Comparison of ENCODE assay signal across 21 mouse cellular contexts in the genomic region with DNA sequence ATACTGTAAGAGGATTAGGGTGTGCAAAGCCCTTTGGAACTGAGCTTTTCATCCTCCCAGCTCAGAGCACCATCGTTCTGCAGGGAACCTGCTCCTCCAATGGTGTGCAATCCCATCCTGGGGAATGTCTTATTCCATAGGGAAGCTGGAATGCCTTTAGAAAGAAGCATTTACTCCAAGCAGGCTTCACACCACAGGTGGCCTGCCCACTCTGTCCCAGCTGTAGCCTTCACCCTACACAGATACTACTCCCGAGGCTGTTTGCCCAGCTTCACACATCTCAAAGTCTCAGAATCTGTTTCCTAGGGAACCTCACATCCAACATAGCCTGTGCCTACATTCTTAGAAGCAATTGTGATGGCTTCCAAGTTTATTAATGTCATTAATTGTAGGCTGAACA.
DNase-seq lines count a peak whose midpoint lies in the region; ATAC-seq and TF ChIP-seq lines count a peak whose summit lies in the region.
"Had no signal": no experiment of that assay in that cellular context is flagged by ENCODE, and none has a peak within 500 bp of the region (broad histone marks: within the 10 kb centered on the region; RNA-seq: fewer than 3 reads in every experiment).

No protein-coding gene starts in this region.

- no peak for ATAC-seq in forebrain, postnatal 0 days
- ATAC-seq: intestine, embryonic 16.5 days; liver, embryonic 12.5 days had no signal

- no peak overlapping the region for H3K27ac ChIP-seq in forebrain, postnatal 0 days (ENCODE audit: low read depth, low read length)
- H3K27ac ChIP-seq: embryonic facial prominence, embryonic 10.5 days; heart, adult 2 months; hindbrain, embryonic 15.5 days; limb, embryonic 12.5 days; liver, embryonic 12.5 days; macrophage; midbrain, embryonic 10.5 days had no signal

- intact Hi-C loops in left cerebral cortex, postnatal 10 days (cut with DNase I), result no loop called here
- intact Hi-C loops in gastrocnemius, postnatal 36 days (cut with DNase I), result no loop called here

- no peak overlapping the region for H3K4me2 ChIP-seq in forebrain, postnatal 0 days (ENCODE audit: low read depth)
- H3K4me2 ChIP-seq: hindbrain, embryonic 15.5 days; limb, embryonic 12.5 days; liver, embryonic 12.5 days; lung, embryonic 14.5 days had no signal

- no peaks in the 10 kb centered on the region for H3K9me3 ChIP-seq in forebrain, postnatal 0 days (ENCODE audit: low read length)
- H3K9me3 ChIP-seq: liver, embryonic 12.5 days had no signal

- 31% methylated on average over 2 of the region's 2 CpGs for WGBS in forebrain, postnatal 0 days

- H3K9ac ChIP-seq in forebrain, postnatal 0 days, result no peak overlapping the region
- H3K9ac ChIP-seq: hindbrain, embryonic 15.5 days; limb, embryonic 12.5 days; liver, embryonic 12.5 days; lung, embryonic 14.5 days had no signal

- H3K36me3 ChIP-seq in forebrain, postnatal 0 days (ENCODE audit: insufficient read depth), result no peaks in the 10 kb centered on the region
- H3K36me3 ChIP-seq: embryonic facial prominence, embryonic 10.5 days; hindbrain, embryonic 15.5 days; liver, embryonic 12.5 days; midbrain, embryonic 10.5 days had no signal

- H3K4me1 ChIP-seq in forebrain, postnatal 0 days (ENCODE audit: insufficient read depth), result no peaks in the 10 kb centered on the region
- H3K4me1 ChIP-seq: embryonic facial prominence, embryonic 10.5 days; hindbrain, embryonic 15.5 days; limb, embryonic 12.5 days; liver, embryonic 12.5 days; midbrain, embryonic 10.5 days had no signal

- H3K27me3 ChIP-seq in forebrain, postnatal 0 days (ENCODE audit: insufficient read depth, low read length), result no peaks in the 10 kb centered on the region
- H3K27me3 ChIP-seq: hindbrain, embryonic 15.5 days; limb, embryonic 12.5 days; liver, embryonic 12.5 days had no signal

- TF ChIP-seq CTCF in forebrain, postnatal 0 days (IDR thresholded peaks at IDR 0.05; ENCODE audit: low read depth), result no peak

- no peak overlapping the region for H3K4me3 ChIP-seq in forebrain, postnatal 0 days (ENCODE audit: low read depth, low read length)
- H3K4me3 ChIP-seq: embryonic facial prominence, embryonic 10.5 days; heart, adult 2 months; hindbrain, embryonic 15.5 days; limb, embryonic 12.5 days; liver, embryonic 12.5 days; midbrain, embryonic 10.5 days had no signal

- peak; percentile 54 for DNase-seq in layer of hippocampus, adult 9-11 months
- no peak for DNase-seq in layer of hippocampus, adult 18-20 months (ENCODE audit: low spot score in 2 of 2)
- peak; percentile 40 to 62 for DNase-seq in frontal cortex, postnatal 14 days (ENCODE audit: low spot score in 2 of 2)
- DNase-seq in left cerebral cortex, postnatal 10 days (ENCODE audit: extremely low spot score in 1 of 2, low spot score in 2 of 2), result peak; percentile 34 to 63
- peak; percentile 79 for DNase-seq in right cerebral cortex, postnatal 25 days
- no peak for DNase-seq in gastrocnemius, postnatal 36 days
- no peak for DNase-seq in adrenal gland, adult 18-20 months (ENCODE audit: low spot score in 2 of 2)
- DNase-seq in forebrain, postnatal 0 days, result no peak
- DNase-seq: B cell, adult 2 months; cerebellum, adult 2 months; heart, adult 2 months; heart, postnatal 4 days; lung, embryonic 14.5 days; thymus, postnatal 25 days had no signal

Comparison
In these comparisons a context has a peak if more than half of its experiments do, and no peak if none do; other contexts are left out.
1. DNase-seq: peak in layer of hippocampus, adult 9-11 months (single experiment), frontal cortex, postnatal 14 days (2 of 2), left cerebral cortex, postnatal 10 days (2 of 2) and right cerebral cortex, postnatal 25 days (single experiment); none in layer of hippocampus, adult 18-20 months (0 of 2), gastrocnemius, postnatal 36 days (0 of 2), adrenal gland, adult 18-20 months (0 of 2) and forebrain, postnatal 0 days (single experiment).